Mouse (Mus musculus): ENCODE results near the gene Sort1. TPM values are rescaled to one million over a fixed set of nuclear protein-coding genes. Genes with fewer than 3 reads are reported as not detected.
"Not testable (repeated sequence)": the region's sequence is repeated elsewhere in the genome, so short reads cannot be mapped to it uniquely, and the experiment has no call there.

Gene Sort1
- polyA plus RNA-seq (2014; fragmentation: Nextera tagmentation; extraction: Ambion mirVana), result 16.0 and 16.6 TPM in 2 replicates

GRCm38 (mm10) chr3:108283781-108284601, at the start of gene Sort1:
Gene Sort1, plus strand, starts transcription at chr3:108284082.
- H3K36me3 ChIP-seq (ENCODE audit: control insufficient read depth, insufficient read depth, low read length), result no peaks in the 10 kb centered on the region
- WGBS, result under 1% methylated on average over 106 of the region's 109 CpGs
- peak; percentile 99 for ATAC-seq
- peaks cover 48% of the 10 kb centered on the region for H3K4me1 ChIP-seq (ENCODE audit: control insufficient read depth, insufficient read depth, low read length)
- no peaks in the 10 kb centered on the region for H3K9me3 ChIP-seq (replicated peaks; ENCODE audit: control insufficient read depth, low read length)
- H3K4me3 ChIP-seq (ENCODE audit: low read depth, low read length), result peak within 1 kb of the TSS; percentile 94
- DNase-seq (ENCODE audit: low spot score), result peak; percentile 98
- peak within 1 kb of the TSS; percentile 83 for H3K27ac ChIP-seq (ENCODE audit: low read depth, low read length)
- H3K27me3 ChIP-seq (replicated peaks; ENCODE audit: control insufficient read depth, insufficient read depth, low read length), result no peaks in the 10 kb centered on the region
- H3K9ac ChIP-seq (ENCODE audit: low read length), result peak within 1 kb of the TSS; percentile 96
- H3K4me2 ChIP-seq (ENCODE audit: low read length), result peak within 1 kb of the TSS; percentile 52

DNA sequence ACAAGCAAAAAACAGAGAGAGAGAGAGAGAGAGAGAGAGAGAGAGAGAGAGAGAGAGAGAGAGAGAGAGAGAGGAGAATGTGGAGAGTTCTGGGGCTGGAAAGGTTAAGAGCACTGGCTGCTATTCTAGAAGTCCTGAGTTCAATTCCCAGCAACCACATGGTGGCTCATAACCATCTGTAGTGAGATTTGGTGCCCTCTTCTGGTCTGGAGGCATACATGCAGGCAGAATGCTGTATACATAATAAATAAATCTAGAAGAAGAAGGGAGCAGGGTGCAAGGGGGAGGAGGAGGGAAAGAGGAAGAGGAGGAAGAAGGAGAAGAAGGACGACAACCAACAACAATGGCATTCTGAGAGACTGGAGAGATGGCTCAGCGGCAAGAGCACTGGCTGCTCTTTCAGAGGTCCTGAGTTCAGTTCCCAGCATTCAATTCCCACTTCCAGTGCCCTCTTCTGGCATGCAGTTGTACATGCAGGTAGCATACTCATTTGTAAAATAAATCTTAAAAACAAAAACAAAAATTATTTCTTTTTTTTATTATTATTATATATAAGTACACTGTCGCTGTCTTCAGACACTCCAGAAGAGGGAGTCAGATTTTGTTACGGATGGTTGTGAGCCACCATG, 46.3 kb upstream of the Sort1 start:
- H3K4me3 ChIP-seq (ENCODE audit: low read depth, low read length); H3K36me3 ChIP-seq (ENCODE audit: control insufficient read depth, insufficient read depth, low read length); H3K4me1 ChIP-seq (ENCODE audit: control insufficient read depth, insufficient read depth, low read length); H3K9me3 ChIP-seq (replicated peaks; ENCODE audit: control insufficient read depth, low read length); H3K4me2 ChIP-seq (ENCODE audit: low read length); H3K27me3 ChIP-seq (replicated peaks; ENCODE audit: control insufficient read depth, insufficient read depth, low read length); ATAC-seq; DNase-seq (ENCODE audit: low spot score); H3K27ac ChIP-seq (ENCODE audit: low read depth, low read length); H3K9ac ChIP-seq (ENCODE audit: low read length): not testable (repeated sequence)
- WGBS, result 90% methylated on average over 4 of the region's 4 CpGs

DNA sequence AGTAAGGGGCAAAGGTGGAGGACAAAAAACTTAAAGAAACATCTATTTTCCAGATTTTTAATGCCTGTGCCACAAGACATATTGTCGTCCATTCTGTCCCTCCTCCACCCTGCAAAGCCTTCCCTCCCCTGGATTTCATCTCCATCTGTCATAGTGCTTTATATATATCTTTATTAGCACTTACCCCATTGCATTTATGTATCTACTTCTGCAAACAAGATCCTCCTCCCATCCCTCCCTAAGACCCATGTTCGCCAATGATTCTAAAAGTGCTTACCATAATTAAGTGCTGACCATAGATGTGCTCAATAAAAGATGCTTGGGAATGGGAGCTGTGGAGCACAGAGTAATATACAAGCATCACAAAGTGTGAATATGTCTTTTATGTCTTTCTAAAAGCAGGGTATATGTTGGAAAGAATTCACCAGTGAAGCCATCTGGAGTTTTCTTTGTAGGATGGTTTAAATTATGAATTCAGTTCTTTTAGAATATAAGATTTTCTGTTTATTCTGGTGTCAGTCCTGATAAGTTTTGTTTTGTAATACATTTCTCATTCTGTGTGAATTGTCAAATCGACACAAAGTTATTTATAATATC, 42.5 kb upstream of the Sort1 start:
- H3K27me3 ChIP-seq (replicated peaks; ENCODE audit: control insufficient read depth, insufficient read depth, low read length), result no peaks in the 10 kb centered on the region
- ATAC-seq, result no peak
- WGBS, result 93% methylated on average over 3 of the region's 3 CpGs

GRCm38 (mm10) chr3:108246857-108247256, 37.0 kb upstream of the Sort1 start:
- no peaks in the 10 kb centered on the region for H3K4me1 ChIP-seq (ENCODE audit: control insufficient read depth, insufficient read depth, low read length)
- no peak overlapping the region for H3K4me3 ChIP-seq (ENCODE audit: low read depth, low read length)
- H3K27me3 ChIP-seq (replicated peaks; ENCODE audit: control insufficient read depth, insufficient read depth, low read length), result no peaks in the 10 kb centered on the region
- H3K4me2 ChIP-seq (ENCODE audit: low read length), result no peak overlapping the region
- DNase-seq (ENCODE audit: low spot score) (no peak), ATAC-seq (no peak)
- no peak overlapping the region for H3K9ac ChIP-seq (ENCODE audit: low read length)
- no peak overlapping the region for H3K27ac ChIP-seq (ENCODE audit: low read depth, low read length)
- 86% methylated on average over 2 of the region's 2 CpGs for WGBS
- no peaks in the 10 kb centered on the region for H3K36me3 ChIP-seq (ENCODE audit: control insufficient read depth, insufficient read depth, low read length)
- no peaks in the 10 kb centered on the region for H3K9me3 ChIP-seq (replicated peaks; ENCODE audit: control insufficient read depth, low read length)

More for the DNA sequence above, 42.5 kb upstream of the Sort1 start:
- DNase-seq (ENCODE audit: low spot score), result no peak
- no peak overlapping the region for H3K4me2 ChIP-seq (ENCODE audit: low read length)
- H3K9me3 ChIP-seq (replicated peaks; ENCODE audit: control insufficient read depth, low read length), result no peaks in the 10 kb centered on the region
- no peak overlapping the region for H3K27ac ChIP-seq (ENCODE audit: low read depth, low read length)
- no peaks in the 10 kb centered on the region for H3K36me3 ChIP-seq (ENCODE audit: control insufficient read depth, insufficient read depth, low read length)
- H3K4me3 ChIP-seq (ENCODE audit: low read depth, low read length), result no peak overlapping the region
- H3K4me1 ChIP-seq (ENCODE audit: control insufficient read depth, insufficient read depth, low read length), result no peaks in the 10 kb centered on the region
- H3K9ac ChIP-seq (ENCODE audit: low read length), result no peak overlapping the region

GRCm38 (mm10) chr3:108256719-108257637, 26.9 kb upstream of the Sort1 start, which contains the start of gene Psma5:
Gene Psma5, plus strand, starts transcription at chr3:108256926.
- H3K36me3 ChIP-seq (ENCODE audit: control insufficient read depth, insufficient read depth, low read length), result peaks cover 2% of the 10 kb centered on the region
- H3K4me3 ChIP-seq (ENCODE audit: low read depth, low read length), result peak within 1 kb of the TSS; percentile 93
- WGBS, result under 1% methylated on average over 79 of the region's 79 CpGs
- no peaks in the 10 kb centered on the region for H3K9me3 ChIP-seq (replicated peaks; ENCODE audit: control insufficient read depth, low read length)
- H3K4me2 ChIP-seq (ENCODE audit: low read length), result peak within 1 kb of the TSS; percentile 89
- no peak within 1 kb of the TSS for H3K27ac ChIP-seq (ENCODE audit: low read depth, low read length)
- ATAC-seq, result peak; percentile 100
- DNase-seq (ENCODE audit: low spot score), result peak; percentile 99
- H3K9ac ChIP-seq (ENCODE audit: low read length), result peak within 1 kb of the TSS; percentile 84
- H3K4me1 ChIP-seq (ENCODE audit: control insufficient read depth, insufficient read depth, low read length), result peaks cover 17% of the 10 kb centered on the region
- H3K27me3 ChIP-seq (replicated peaks; ENCODE audit: control insufficient read depth, insufficient read depth, low read length), result no peaks in the 10 kb centered on the region

DNA sequence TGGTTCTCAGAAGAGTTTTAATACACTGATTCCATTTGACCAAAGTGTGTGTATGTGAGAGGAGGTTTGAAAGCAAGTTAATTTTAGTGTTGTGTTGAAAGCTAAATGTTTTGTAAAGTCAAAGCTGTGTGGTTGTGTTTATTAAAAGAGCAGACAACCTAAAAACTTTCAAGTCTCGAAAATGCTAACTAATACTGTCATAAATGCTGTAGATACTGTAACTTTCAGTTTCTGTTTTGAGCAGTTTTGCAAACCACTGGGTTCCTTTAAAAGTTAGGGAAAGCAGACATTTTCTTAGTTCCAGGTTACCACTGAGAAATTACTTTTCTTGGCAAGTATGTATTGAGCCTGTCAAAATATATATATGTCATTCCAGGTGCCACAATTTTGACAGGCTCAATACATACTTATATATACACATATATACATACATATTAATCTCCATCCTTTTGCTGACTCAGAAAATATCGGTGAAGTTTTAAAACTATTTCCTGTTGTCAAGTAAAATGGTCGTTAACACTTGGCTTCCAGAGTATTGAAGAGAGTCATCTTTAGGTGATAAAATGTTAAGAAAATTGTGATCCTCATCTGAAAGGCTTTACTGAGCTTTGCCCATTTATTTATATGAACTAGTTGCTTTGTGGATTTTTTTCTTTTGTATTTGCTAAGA, 25.9 kb upstream of the Sort1 start:
- H3K36me3 ChIP-seq (ENCODE audit: control insufficient read depth, insufficient read depth, low read length), result peaks cover 10% of the 10 kb centered on the region
- ATAC-seq (no peak), DNase-seq (ENCODE audit: low spot score) (no peak)
- H3K27me3 ChIP-seq (replicated peaks; ENCODE audit: control insufficient read depth, insufficient read depth, low read length), result no peaks in the 10 kb centered on the region
- 77% methylated on average over 3 of the region's 3 CpGs for WGBS
- H3K4me2 ChIP-seq (ENCODE audit: low read length), result peak overlapping the region; percentile 89
- H3K9me3 ChIP-seq (replicated peaks; ENCODE audit: control insufficient read depth, low read length), result no peaks in the 10 kb centered on the region
- H3K4me1 ChIP-seq (ENCODE audit: control insufficient read depth, insufficient read depth, low read length), result peaks cover 17% of the 10 kb centered on the region
- H3K27ac ChIP-seq (ENCODE audit: low read depth, low read length), result no peak overlapping the region
- peak overlapping the region; percentile 93 for H3K4me3 ChIP-seq (ENCODE audit: low read depth, low read length)
- peak overlapping the region; percentile 84 for H3K9ac ChIP-seq (ENCODE audit: low read length)

GRCm38 (mm10) chr3:108259319-108259718, 24.6 kb upstream of the Sort1 start:
- Histone ChIP-seq H3K9me3 (replicated peaks; ENCODE audit: control insufficient read depth, low read length) (no peaks in the 10 kb centered on the region), H3K4me1 (ENCODE audit: control insufficient read depth, insufficient read depth, low read length) (peaks cover 17% of the 10 kb centered on the region), H3K27me3 (replicated peaks; ENCODE audit: control insufficient read depth, insufficient read depth, low read length) (no peaks in the 10 kb centered on the region), H3K9ac (ENCODE audit: low read length) (no peak overlapping the region), H3K4me3 (ENCODE audit: low read depth, low read length) (no peak overlapping the region), H3K27ac (ENCODE audit: low read depth, low read length) (no peak overlapping the region), H3K36me3 (ENCODE audit: control insufficient read depth, insufficient read depth, low read length) (peaks cover 18% of the 10 kb centered on the region), H3K4me2 (ENCODE audit: low read length) (no peak overlapping the region)
- 78% methylated on average over 3 of the region's 3 CpGs for WGBS
- DNase-seq (ENCODE audit: low spot score), result no peak
- no peak for ATAC-seq

DNA sequence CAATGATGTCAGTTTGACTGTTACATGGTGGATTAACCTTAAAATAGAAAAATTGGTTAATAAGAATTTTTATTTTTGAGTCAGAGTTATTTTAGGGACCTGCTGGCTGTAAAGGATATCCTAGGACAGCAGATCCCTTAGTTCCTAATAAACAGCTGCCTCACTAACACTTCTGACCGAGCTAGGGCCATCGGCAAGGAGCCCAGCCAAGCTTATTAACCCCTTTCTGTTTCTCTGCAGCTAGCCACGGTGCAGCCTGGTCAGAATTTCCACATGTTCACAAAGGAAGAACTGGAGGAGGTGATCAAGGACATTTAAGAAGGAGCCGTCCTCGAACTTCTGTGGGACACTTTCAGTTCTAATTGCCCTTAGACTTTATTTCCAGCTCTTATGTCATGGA, 4.4 kb upstream of the Sort1 start:
- H3K9ac ChIP-seq (ENCODE audit: low read length); H3K27ac ChIP-seq (ENCODE audit: low read depth, low read length); H3K4me3 ChIP-seq (ENCODE audit: low read depth, low read length); H3K9me3 ChIP-seq (replicated peaks; ENCODE audit: control insufficient read depth, low read length); H3K27me3 ChIP-seq (replicated peaks; ENCODE audit: control insufficient read depth, insufficient read depth, low read length); H3K4me1 ChIP-seq (ENCODE audit: control insufficient read depth, insufficient read depth, low read length); ATAC-seq; H3K4me2 ChIP-seq (ENCODE audit: low read length); DNase-seq (ENCODE audit: low spot score): not testable (repeated sequence)
- 76% methylated on average over 5 of the region's 5 CpGs for WGBS
- peaks cover 38% of the 10 kb centered on the region for H3K36me3 ChIP-seq (ENCODE audit: control insufficient read depth, insufficient read depth, low read length)

All from forebrain, embryonic 14.5 days (tissue).